Mouse (Mus musculus) kidney, adult 11 months (tissue): ENCODE data around the gene Xrn2.
A peak's percentile ranks its signal among the peaks of the same experiment; 100 is the strongest.

Experiments used
- DNase-seq: peaks from one replicate; pipeline ENCODE4 v3.0.0; 2022

Gene Xrn2

GRCm38 (mm10) chr2:147067480-147068246 lies 54.9 kb downstream of the Xrn2 start:
- no peak for DNase-seq

DNA sequence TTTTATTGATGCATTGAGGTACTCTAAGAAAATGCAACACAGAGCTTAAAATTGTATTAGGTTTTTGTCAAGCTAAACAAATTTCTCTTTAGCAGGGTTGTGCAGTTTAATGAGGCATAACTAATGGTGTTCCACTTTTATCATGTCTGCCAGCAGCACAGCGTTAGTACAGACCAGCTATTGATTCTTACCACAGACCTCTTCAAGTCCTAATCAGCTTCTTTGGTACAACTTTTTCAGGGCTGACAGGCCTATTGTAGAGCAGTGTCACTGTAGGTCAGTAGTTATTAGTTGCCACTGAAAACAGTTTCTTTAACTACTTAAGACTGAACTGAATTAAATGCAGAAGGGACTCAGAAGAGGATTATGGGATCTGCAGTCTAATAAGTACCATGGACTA lies 56.3 kb downstream of the Xrn2 start:
- DNase-seq = no peak

- DNase-seq = no peak
Measured at GRCm38 (mm10) chr2:147070305-147070704, 57.5 kb downstream of the Xrn2 start.

DNA sequence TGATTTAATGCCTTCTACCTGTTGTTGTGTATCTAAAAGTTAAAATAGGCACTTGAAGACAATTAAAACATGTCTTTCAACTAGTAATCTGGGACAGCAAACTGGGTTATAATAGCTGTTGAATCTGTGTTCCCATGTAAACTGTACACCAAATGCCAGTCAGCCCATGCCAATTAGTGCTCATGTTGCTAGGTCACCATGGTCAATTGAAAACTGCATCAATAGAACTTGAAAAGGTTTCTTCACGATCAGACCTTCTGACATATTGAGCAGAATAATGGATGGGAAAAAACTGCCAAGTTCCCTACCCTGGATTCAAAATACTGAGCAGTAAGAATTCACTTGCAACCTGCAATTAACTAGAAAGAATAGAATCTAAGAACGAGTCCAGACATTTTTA lies 61.2 kb downstream of the Xrn2 start:
- no peak for DNase-seq

DNA sequence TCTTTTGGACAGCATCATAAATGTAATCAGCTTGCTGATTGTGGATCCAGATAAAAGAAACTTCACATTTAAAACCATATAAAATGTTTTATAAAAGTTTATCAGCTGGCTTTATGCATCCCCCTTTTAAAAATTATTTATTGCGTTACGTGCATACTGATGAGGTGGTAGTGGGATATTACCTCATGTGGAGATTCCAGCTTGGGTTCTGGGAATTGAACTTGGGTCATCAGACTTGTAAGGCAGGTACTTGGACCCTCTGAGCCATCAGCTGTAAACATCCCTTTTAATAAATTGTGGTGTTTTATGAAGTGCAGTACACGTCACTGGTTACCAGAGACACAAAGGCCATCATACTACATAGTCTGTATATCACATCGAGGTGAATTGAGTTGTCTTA lies 61.6 kb downstream of the Xrn2 start:
- no peak for DNase-seq

DNA sequence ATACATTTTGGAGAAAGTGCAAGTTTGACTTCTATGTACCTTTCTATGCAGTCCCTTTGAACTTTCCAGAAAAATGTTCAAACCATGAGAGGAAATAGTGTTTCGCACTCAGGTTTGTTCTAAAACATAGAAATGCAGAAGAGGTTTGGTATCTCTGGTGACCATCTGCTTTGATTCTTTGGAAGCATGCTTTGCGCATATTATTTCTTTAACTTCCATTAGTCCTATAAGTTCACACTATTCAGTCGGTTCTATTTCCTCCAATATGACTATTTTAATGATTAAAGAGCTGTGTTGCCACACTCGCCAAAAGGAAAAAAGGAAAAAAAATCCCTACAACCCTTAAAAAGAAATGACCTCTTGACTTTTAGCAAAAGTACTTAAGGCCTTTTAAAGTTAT lies 69.6 kb downstream of the Xrn2 start:
- DNase-seq = no peak

GRCm38 (mm10) chr2:147083471-147084365 lies 70.9 kb downstream of the Xrn2 start:
- DNase-seq = peak; percentile 8

DNA sequence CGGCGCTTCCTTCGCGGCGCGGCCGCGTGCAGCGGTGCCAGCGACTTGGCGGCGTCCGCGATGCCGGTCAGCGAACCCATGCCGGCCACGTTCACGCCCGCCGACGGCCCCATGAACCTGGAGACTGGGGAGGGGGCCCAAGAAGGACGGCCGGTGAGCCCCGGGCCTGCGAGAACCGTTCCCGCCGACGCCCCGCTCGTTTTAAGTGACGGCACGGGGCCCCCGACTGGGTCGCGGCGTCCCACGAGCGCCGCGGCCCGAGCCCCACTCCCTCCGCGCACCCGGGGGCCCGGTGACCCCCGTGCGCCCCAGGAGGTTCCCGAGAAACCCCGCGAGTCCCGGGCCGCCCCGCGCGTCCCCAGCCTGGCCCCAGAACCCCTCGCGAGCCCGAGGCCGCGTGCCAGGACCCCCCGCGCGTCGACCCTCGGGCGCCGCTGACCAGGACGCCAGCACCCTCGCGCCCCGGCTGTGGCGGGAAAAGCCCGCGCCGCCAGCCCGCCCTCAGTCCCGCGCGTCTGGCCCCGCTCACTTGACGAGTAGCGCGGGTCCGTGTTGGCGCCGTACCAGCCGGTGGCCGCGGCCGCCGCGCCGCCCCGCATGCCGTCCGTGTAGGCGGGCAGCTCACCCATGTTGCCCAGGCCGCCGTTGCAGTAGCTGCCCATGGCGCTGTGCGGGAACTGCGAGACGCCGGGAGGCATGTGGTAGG lies 71.7 kb downstream of the Xrn2 start:
- DNase-seq = no peak

GRCm38 (mm10) chr2:147085072-147085870 lies 72.5 kb downstream of the Xrn2 start, which contains the start of gene Nkx2-4:
Nkx2-4 (minus strand) TSS chr2:147085445.
- no peak for DNase-seq

DNA sequence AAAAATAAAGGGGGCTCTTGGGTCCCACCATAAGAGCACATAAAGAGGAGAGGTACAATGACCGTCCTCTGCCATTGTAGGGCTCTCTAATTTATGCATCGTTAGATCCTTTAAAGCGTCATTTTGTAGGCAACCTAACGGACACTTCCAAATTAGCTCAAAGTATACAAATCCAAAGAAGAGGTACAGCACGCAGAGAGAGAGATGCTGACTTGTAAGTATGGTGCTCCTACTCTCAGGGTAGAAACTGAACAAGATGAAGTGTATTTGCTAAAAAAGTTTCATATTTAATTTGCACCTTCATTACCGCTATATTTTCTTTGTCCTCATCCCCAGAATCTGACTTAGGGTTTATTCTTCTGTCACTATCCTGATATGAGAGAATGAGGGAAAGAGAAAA lies 73.1 kb downstream of the Xrn2 start:
- no peak for DNase-seq

- DNase-seq = no peak
Measured at GRCm38 (mm10) chr2:147086441-147086840, 73.6 kb downstream of the Xrn2 start.

DNA sequence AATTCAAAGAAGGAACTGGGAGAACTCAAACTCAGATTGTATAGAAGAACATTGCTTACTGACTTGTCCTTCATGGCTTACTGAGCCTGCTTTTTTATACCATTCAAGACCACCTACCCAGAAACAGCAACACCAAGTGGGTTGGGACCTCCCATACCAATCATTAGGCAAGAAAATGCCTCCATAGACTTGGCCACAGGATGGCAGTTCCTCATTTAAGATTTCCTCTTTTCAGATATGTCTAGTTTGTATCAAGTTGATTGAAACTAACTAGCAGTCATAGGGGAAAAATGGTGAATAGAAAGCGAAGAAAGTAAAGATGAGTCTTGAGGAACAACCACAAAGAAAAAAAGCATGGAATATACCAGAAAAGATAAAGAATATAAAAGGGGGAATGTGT lies 106.9 kb downstream of the Xrn2 start:
- DNase-seq = no peak

DNA sequence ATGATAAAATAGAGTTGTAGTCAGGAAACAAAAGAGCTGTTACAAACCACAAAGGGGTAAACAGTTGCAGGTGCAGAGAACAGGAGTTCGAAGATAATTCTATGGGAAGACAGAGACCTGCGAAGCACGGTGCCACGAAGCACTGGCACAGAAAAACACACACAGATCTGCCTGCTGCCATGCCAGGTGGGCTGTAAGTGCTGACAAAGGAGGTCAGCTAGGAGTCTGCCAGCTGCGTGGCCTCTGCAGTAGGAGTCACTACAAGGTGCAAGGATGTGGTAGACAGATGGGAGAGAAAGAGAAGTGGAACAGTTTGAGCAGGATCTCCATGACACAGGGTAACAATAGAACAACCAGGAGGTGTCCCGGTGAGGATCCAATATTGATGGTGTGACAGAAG lies 114.6 kb downstream of the Xrn2 start:
- DNase-seq = no peak
